Mouse (Mus musculus) liver, postnatal 0 days (tissue): ENCODE data around the gene Ncor2.

ENCODE experiments used
- CTCF ChIP-seq: sonication (generic); IDR thresholded peaks from 2 replicates; pipeline ENCODE4 v1.5.1; 2016; ENCODE audit warnings: antibody characterized with exemption, low read depth
- EP300 ChIP-seq: IDR thresholded peaks from 2 replicates; pipeline ENCODE4 v1.6.1; 2016; ENCODE audit warnings: antibody characterized with exemption, low read depth, mild to moderate bottlenecking

DNA sequence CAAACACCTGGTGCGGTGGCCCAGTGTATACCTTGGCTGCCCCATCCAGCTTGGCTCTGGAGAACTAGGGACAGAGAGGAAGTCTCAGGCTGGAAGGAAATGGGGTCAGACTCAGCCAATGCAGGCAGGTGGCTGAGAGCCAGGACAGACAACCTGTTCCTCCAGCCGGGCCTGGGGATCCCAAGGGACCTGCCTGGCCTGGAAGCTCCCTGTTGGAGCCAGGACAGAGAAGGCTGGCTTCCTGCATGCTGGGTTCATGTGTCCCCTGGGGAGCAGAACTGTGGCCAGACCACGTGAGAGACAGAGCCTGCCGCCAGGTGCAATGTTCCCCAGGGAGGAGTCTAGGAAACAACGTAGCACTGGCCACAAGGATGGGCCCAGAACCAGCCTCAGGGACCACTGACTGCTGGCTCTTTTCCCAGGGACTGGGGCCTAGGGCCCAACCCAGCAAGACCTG, 138.9 kb downstream of the Ncor2 start:
- TF ChIP-seq CTCF (no peak), EP300 (no peak)
